Mouse (Mus musculus) c-Kit-negative CD71-positive TER-119-positive erythroid progenitor cells, embryonic 14.5 days (primary cell): ENCODE data around the gene Ppfibp2.

Experiments
- DNase-seq: peaks from one replicate; pipeline ENCODE4 v3.0.0-alpha.2; 2013; ENCODE audit warnings: low read depth, low spot score

Gene Ppfibp2

GRCm38 (mm10) chr7:107594857-107595402, at the start of gene Ppfibp2:
TSS of gene Ppfibp2 (plus strand) at chr7:107595207.
- DNase-seq = peak; percentile 41

DNA sequence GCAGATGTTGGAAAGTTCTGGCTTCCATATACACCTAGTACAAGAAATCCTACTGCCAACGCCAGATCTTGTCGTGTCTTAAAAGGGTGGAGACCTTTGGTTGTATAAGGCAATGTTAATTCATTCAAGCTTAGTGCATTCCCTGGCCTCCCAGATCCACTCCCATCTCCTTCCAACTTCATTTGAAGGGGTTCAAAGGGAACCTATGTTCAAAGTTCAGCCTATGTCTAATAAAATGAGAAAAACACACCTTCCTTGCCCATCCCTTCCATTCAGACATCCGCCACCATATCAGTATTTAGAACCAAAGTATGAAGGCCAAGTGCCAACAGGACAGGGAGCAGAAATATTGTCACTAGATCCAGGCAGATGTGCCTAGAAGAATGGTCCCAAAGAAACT, 47.1 kb upstream of the Ppfibp2 start:
- no peak for DNase-seq

GRCm38 (mm10) chr7:107553461-107553860, 41.5 kb upstream of the Ppfibp2 start:
- no peak for DNase-seq

DNA sequence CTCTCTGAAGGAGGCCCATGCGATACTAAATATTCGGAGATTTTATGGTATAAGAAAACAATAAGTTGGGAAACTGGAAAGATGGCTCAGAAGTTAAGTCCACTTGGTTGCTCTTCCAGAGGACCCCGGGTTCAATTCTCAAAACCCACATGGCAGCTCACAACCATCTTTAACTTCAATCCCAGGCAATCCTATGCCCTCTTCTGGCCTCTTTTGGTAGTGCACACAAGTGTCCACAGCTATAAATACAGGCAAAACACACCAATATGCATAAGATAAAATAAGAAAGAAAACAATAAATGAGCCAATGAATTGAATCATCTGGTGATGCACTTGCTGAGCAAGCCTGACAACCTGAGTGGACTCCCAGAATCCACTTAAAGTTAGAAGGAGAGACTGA, 39.1 kb upstream of the Ppfibp2 start:
- no peak for DNase-seq

DNA sequence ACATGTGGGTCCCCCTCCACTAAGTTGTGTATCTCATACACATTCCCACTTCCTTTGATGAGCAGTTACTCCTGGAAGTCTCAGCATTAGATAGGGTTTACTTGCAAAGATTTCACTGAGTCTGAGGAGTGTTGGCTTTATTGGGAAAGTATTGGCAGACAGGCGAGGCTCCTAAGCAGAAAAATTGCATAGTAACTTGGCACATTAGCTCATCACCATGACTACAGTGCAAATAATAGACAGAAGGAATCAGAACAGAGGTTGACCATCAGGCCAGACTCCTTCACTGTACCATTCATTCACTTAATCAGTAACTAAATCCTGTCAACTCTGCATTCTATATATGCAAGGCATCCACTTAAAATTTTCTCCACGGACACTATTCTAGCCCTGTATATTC, 34.3 kb upstream of the Ppfibp2 start:
- no peak for DNase-seq

GRCm38 (mm10) chr7:107561584-107561983, 33.4 kb upstream of the Ppfibp2 start:
- DNase-seq = no peak

GRCm38 (mm10) chr7:107563727-107564126, 31.3 kb upstream of the Ppfibp2 start:
- no peak for DNase-seq

- no peak for DNase-seq
These were observed 27.7 kb upstream of the Ppfibp2 start, which contains the start of gene Olfml1 for GRCm38 (mm10) chr7:107567261-107567671. TSS of gene Olfml1 (plus strand) at chr7:107567446.

DNA sequence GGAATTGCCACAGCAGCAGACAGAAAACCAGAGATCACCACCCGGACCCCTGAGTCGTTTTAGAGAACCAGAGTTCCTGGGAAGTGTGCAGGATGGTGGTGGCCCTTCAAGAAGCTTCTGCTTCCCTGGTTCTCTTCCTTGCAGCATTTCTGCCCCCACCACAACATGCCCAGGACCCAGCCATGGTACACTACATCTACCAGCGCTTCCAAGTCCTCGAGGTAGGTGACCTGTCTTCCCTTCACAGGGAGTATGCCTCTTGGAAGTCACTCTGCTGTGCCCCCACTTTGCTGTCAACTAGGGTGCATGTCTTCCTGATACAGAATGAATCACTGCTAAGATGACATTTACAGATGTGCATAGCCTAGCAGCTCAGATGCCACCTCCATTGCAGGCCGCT, 27.3 kb upstream of the Ppfibp2 start:
- no peak for DNase-seq

- no peak for DNase-seq
These were observed 26.0 kb upstream of the Ppfibp2 start for GRCm38 (mm10) chr7:107568971-107569370.

DNA sequence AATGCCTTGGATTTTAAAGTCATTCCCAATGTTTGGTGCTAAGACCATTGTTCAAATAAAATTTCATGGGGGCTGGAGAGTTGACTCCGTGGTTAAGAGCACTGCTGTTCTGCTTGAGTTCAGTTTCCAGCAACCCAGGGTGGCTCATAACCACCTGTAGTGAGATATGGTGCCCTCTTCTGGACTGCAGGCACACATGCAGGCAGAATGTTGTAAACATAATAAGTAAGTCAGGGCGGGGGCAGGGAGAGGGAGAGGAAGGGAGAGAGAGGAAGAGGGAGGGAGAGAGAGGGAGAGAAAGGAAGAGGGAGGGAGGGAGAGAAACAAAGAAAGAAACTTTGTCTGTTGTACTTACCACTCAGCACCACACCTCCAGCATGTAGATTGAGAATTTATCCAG, 21.2 kb upstream of the Ppfibp2 start:
- DNase-seq = no peak

- no peak for DNase-seq
These were observed 20.7 kb upstream of the Ppfibp2 start for GRCm38 (mm10) chr7:107574276-107574675.

- no peak for DNase-seq
These were observed 2.4 kb upstream of the Ppfibp2 start for GRCm38 (mm10) chr7:107592641-107593040.

- no peak for DNase-seq
These were observed 1.1 kb upstream of the Ppfibp2 start for GRCm38 (mm10) chr7:107593904-107594303.

- DNase-seq = no peak
These were observed 616 bp upstream of the Ppfibp2 start for GRCm38 (mm10) chr7:107594325-107594856.

- DNase-seq = no peak
These were observed 419 bp downstream of the Ppfibp2 start for GRCm38 (mm10) chr7:107595426-107595825.

GRCm38 (mm10) chr7:107596753-107597152, 1.7 kb downstream of the Ppfibp2 start:
- DNase-seq = no peak

- no peak for DNase-seq
These were observed 2.9 kb downstream of the Ppfibp2 start for GRCm38 (mm10) chr7:107597956-107598355.

- DNase-seq = no peak
These were observed 5.6 kb downstream of the Ppfibp2 start for GRCm38 (mm10) chr7:107600651-107601050.

- DNase-seq = no peak
These were observed 7.5 kb downstream of the Ppfibp2 start for GRCm38 (mm10) chr7:107602505-107602904.

GRCm38 (mm10) chr7:107602913-107603312, 7.9 kb downstream of the Ppfibp2 start:
- DNase-seq = no peak

- no peak for DNase-seq
These were observed 12.8 kb downstream of the Ppfibp2 start for GRCm38 (mm10) chr7:107607766-107608165.

DNA sequence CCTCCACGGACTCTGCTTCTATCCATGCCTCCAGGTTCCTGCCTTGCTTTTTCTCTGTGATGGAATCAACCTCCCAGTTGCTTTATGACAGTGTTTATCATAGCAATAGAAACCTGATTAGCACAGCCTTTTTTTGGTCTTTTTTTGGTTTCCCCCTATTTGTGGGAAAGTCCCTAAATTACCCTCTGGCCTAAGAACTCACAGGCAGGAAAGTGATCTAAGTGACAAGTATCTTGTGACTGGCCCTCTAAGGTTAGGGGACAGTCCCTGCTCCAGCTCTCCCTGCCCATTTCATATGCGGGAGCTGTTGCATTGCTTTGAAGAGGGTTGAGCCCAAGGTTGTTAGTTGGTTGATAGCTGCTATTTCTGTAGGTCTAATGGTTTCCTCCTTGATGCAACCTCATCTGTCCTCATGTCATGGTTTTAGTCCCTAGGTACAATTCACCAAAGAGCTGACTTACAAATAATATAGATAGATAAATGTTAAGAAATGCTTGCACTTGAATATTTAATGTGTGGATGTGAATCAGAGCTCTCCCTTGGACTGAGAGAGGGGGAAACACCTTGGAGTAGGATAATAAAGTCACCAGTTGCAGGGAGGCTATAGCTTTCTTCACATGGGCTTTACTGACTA, 14.7 kb downstream of the Ppfibp2 start:
- no peak for DNase-seq
